Mouse (Mus musculus) MEL (cell line): ENCODE measurements at regions not wholly inside any gene's neighbourhood (a gene's known extent, or its start where the extent isn't known, plus 50 kb on each side); places are given as distances from the start of the nearest gene placed in this dataset.

Experiments used
- DNase-seq: peaks from one replicate; pipeline ENCODE4 v3.0.0; 2011; ENCODE audit warnings: low read depth, low spot score
- H3K27ac ChIP-seq: 2 replicates; pipeline ENCODE4 v1.5.1; 2012; ENCODE audit warnings: low read depth, mild to moderate bottlenecking, control low read depth, low read length, moderate library complexity; ENCODE audit not compliant: control insufficient read depth
- H3K27me3 ChIP-seq, 2 experiments: fragments of 150-350 bp in 1 of 2; sonication (generic) in 1 of 2; 2 replicates each; pipeline ENCODE4 v1.6.1; 2012; ENCODE audit warnings: low read length in 2 of 2, mild to moderate bottlenecking in 2 of 2, improper control_type of control experiment in 1 of 2, moderate library complexity in 1 of 2; ENCODE audit not compliant: insufficient read depth in 2 of 2, control insufficient read depth in 1 of 2
- H3K36me3 ChIP-seq, 2 experiments: 2 replicates each; pipeline ENCODE4 v1.6.1; 2012 to 2014; ENCODE audit warnings: low read length in 2 of 2, improper control_type of control experiment in 1 of 2, inconsistent platforms in 1 of 2, mild to moderate bottlenecking in 1 of 2; ENCODE audit not compliant: insufficient read depth in 2 of 2, control insufficient read depth in 1 of 2
- H3K4me1 ChIP-seq, 2 experiments: fragments of 150-350 bp in 1 of 2; sonication (generic) in 1 of 2; 2 replicates each; pipeline ENCODE4 v1.6.1; 2012; ENCODE audit warnings: low read length in 2 of 2, improper control_type of control experiment in 1 of 2, mild to moderate bottlenecking in 1 of 2; ENCODE audit not compliant: insufficient read depth in 2 of 2, control insufficient read depth in 1 of 2
- H3K4me3 ChIP-seq, 2 experiments: fragments of 150-350 bp in 1 of 2; sonication (generic) in 1 of 2; 2 replicates each; pipeline ENCODE4 v1.5.1; 2012; ENCODE audit warnings: low read depth in 2 of 2, low read length in 2 of 2, mild to moderate bottlenecking in 2 of 2, moderate library complexity in 2 of 2, control low read depth in 1 of 2, improper control_type of control experiment in 1 of 2; ENCODE audit not compliant: control insufficient read depth in 1 of 2, insufficient read depth in 1 of 2
- H3K79me2 ChIP-seq: 2 replicates; pipeline ENCODE4 v1.6.1; 2012; ENCODE audit warnings: mild to moderate bottlenecking, low read length, moderate library complexity; ENCODE audit not compliant: control insufficient read depth, poor library complexity, insufficient read depth
- H3K9ac ChIP-seq: 2 replicates; pipeline ENCODE4 v1.6.1; 2012; ENCODE audit warnings: low read depth, mild to moderate bottlenecking, control low read depth, low read length, moderate library complexity; ENCODE audit not compliant: control insufficient read depth, poor library complexity, severe bottlenecking
- H3K9me3 ChIP-seq: fragments of 150-350 bp; sonication (generic); replicated peaks from 2 replicates; pipeline ENCODE4 v1.6.1; 2012; ENCODE audit warnings: mild to moderate bottlenecking, low read length, improper control_type of control experiment, moderate library complexity; ENCODE audit not compliant: insufficient read depth
- CHD1 ChIP-seq: IDR thresholded peaks from 2 replicates; pipeline ENCODE4 v1.6.1; 2012; ENCODE audit warnings: low read depth, mild to moderate bottlenecking, inconsistent platforms, low read length, improper control_type of control experiment
- CTCF ChIP-seq, 3 experiments: IDR thresholded peaks in 2 of 3; conservative IDR thresholded peaks in 1 of 3; 2 replicates each; pipeline ENCODE4 v1.5.1; 2011 to 2012; ENCODE audit warnings: low read length in 3 of 3, low read depth in 2 of 3, mild to moderate bottlenecking in 2 of 3, improper control_type of control experiment in 1 of 3, inconsistent platforms in 1 of 3, mixed read lengths in 1 of 3, moderate library complexity in 1 of 3; ENCODE audit not compliant: control insufficient read depth in 1 of 3, insufficient read depth in 1 of 3, poor library complexity in 1 of 3, severe bottlenecking in 1 of 3
- EP300 ChIP-seq, 2 experiments: IDR thresholded peaks; 2 replicates each; pipeline ENCODE4 v1.6.1; 2011; ENCODE audit warnings: improper control_type of control experiment in 2 of 2, low read length in 2 of 2, low read depth in 1 of 2, mild to moderate bottlenecking in 1 of 2
- ETS1 ChIP-seq: IDR thresholded peaks from 2 replicates; pipeline ENCODE4 v1.6.1; 2012; ENCODE audit warnings: low read depth, mild to moderate bottlenecking, inconsistent platforms, low read length, improper control_type of control experiment, moderate library complexity
- GABPA ChIP-seq: IDR thresholded peaks from 2 replicates; pipeline ENCODE4 v1.6.1; 2012; ENCODE audit warnings: low read depth, mild to moderate bottlenecking, inconsistent platforms, low read length, improper control_type of control experiment, moderate library complexity
- GATA1 ChIP-seq: IDR thresholded peaks from 2 replicates; pipeline ENCODE4 v1.6.1; 2011; ENCODE audit warnings: low read depth, low read length, improper control_type of control experiment
- MAFK ChIP-seq: IDR thresholded peaks from 2 replicates; pipeline ENCODE4 v1.6.1; 2011; ENCODE audit warnings: low read depth, mild to moderate bottlenecking, low read length, improper control_type of control experiment, borderline replicate concordance
- MAX ChIP-seq: IDR thresholded peaks from 2 replicates; pipeline ENCODE4 v1.6.1; 2011; ENCODE audit warnings: low read length, improper control_type of control experiment
- MEF2A ChIP-seq: IDR thresholded peaks from 2 replicates; pipeline ENCODE4 v1.6.1; 2014; ENCODE audit warnings: low read depth, mild to moderate bottlenecking, inconsistent platforms, low read length, improper control_type of control experiment; ENCODE audit not compliant: poor library complexity, insufficient replicate concordance, severe bottlenecking; ENCODE audit errors: extremely low read depth
- MXI1 ChIP-seq: IDR thresholded peaks from 2 replicates; pipeline ENCODE4 v1.6.1; 2011; ENCODE audit warnings: mild to moderate bottlenecking, low read depth, low read length, improper control_type of control experiment
- MYB ChIP-seq: IDR thresholded peaks from 2 replicates; pipeline ENCODE4 v1.6.1; 2011; ENCODE audit warnings: mild to moderate bottlenecking, low read depth, low read length, improper control_type of control experiment
- MYC ChIP-seq: IDR thresholded peaks from 2 replicates; pipeline ENCODE4 v1.6.1; 2011; ENCODE audit warnings: low read depth, mild to moderate bottlenecking, low read length, improper control_type of control experiment, moderate library complexity
- POLR2AphosphoS2 ChIP-seq: IDR thresholded peaks from 2 replicates; pipeline ENCODE4 v1.6.1; 2011; ENCODE audit warnings: low read length, improper control_type of control experiment
- POLR2AphosphoS5 ChIP-seq: IDR thresholded peaks from 2 replicates; pipeline ENCODE4 v1.6.1; 2012; ENCODE audit warnings: low read depth, borderline replicate concordance, mild to moderate bottlenecking, inconsistent platforms, low read length, moderate library complexity, mixed read lengths
- SMC3 ChIP-seq: IDR thresholded peaks from 2 replicates; pipeline ENCODE4 v1.6.1; 2011; ENCODE audit warnings: low read depth, low read length, improper control_type of control experiment
- TBP ChIP-seq: IDR thresholded peaks from 2 replicates; pipeline ENCODE4 v1.8.0; 2011; ENCODE audit warnings: low read depth, low read length, improper control_type of control experiment
- UBTF ChIP-seq: IDR thresholded peaks from 2 replicates; pipeline ENCODE4 v1.6.1; 2012; ENCODE audit warnings: low read depth, mild to moderate bottlenecking, inconsistent platforms, low read length, improper control_type of control experiment, moderate library complexity, borderline replicate concordance; ENCODE audit not compliant: insufficient read depth
- USF1 ChIP-seq: IDR thresholded peaks from 2 replicates; pipeline ENCODE4 v1.6.1; 2014; ENCODE audit warnings: low read depth, mild to moderate bottlenecking, inconsistent platforms, low read length, improper control_type of control experiment, moderate library complexity
- ZKSCAN1 ChIP-seq: IDR thresholded peaks from 2 replicates; pipeline ENCODE4 v1.6.1; 2012; ENCODE audit warnings: low read depth, mild to moderate bottlenecking, inconsistent platforms, low read length, improper control_type of control experiment, moderate library complexity

DNA sequence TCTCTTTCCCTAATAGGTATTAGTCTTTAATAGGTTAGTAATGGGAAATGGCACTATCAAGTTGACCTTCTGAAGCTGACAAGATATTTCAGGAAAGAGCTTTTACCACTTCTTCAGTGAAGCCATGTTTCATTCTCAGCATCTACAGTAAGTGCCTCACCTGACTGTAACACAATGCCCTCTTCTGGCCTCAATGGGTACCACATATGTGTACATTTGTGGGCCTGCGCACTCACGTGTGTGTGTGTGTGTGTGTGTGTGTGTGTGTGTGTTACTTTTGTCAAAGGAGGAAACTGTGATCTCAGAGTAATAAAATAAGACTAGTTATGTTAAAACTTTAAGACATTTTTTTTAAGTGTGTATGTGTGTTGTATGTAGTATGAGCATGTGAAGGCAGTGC lies 601.8 kb upstream of the Ddx18 start:
- Histone ChIP-seq H3K9ac (no peak overlapping the region), H3K4me3 (no peak overlapping the region), H3K36me3 (no peaks in the 10 kb centered on the region), H3K9me3 (no peaks in the 10 kb centered on the region), H3K79me2 (no peaks in the 10 kb centered on the region), H3K4me1 (no peaks in the 10 kb centered on the region), H3K27me3 (no peaks in the 10 kb centered on the region), H3K27ac (no peak overlapping the region)
- no peak for DNase-seq
- no peak for TF ChIP-seq MEF2A
- TF ChIP-seq TBP = no peak
- no peak for TF ChIP-seq CTCF (IDR thresholded peaks at IDR 0.05 in 2 of 3, conservative IDR thresholded peaks at IDR 0.05 in 1 of 3; ENCODE audit: control insufficient read depth in 1 of 3, insufficient read depth in 1 of 3, low read depth in 2 of 3, low read length in 3 of 3, poor library complexity in 1 of 3, severe bottlenecking in 1 of 3)
- TF ChIP-seq MAFK = no peak
- no peak for TF ChIP-seq ETS1
- TF ChIP-seq MYC = no peak
- no peak for TF ChIP-seq MYB
- no peak for TF ChIP-seq GATA1
- TF ChIP-seq EP300 (IDR thresholded peaks at IDR 0.05; ENCODE audit: low read depth in 1 of 2, low read length in 2 of 2) = no peak
- TF ChIP-seq ZKSCAN1 = no peak
- TF ChIP-seq CHD1 = no peak
- no peak for TF ChIP-seq UBTF
- no peak for TF ChIP-seq SMC3
- TF ChIP-seq GABPA = no peak
- TF ChIP-seq POLR2AphosphoS5 = no peak
- TF ChIP-seq MXI1 = no peak
- TF ChIP-seq POLR2AphosphoS2 = no peak

DNA sequence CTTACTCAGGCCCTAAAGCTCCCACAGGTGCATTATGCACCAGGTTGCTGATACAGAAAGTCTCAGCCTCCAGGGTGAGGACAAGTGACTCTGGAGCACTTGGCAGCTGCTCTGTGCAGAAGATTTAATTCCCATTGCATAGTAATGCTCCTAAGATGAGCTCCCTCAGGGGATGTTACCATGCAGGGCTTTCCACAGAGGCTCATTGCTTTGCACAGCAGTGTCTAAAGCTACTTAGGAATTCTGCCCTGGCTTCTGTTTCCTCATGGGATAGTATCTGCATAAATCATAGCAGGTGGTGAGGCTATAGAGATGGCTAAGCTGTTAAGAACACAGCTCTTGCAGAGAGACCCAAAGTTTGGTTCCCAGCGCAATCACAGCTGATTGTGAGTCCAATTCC lies 594.0 kb upstream of the Ddx18 start:
- no peaks in the 10 kb centered on the region for H3K79me2 ChIP-seq
- no peaks in the 10 kb centered on the region for H3K36me3 ChIP-seq
- no peak overlapping the region for H3K27ac ChIP-seq
- H3K27me3 ChIP-seq = no peaks in the 10 kb centered on the region
- H3K9me3 ChIP-seq = no peaks in the 10 kb centered on the region
- no peak overlapping the region for H3K4me3 ChIP-seq
- TF ChIP-seq MAFK (no peak), CHD1 (no peak), USF1 (no peak), MAX (no peak), POLR2AphosphoS2 (no peak), SMC3 (no peak)
- no peak for DNase-seq
- H3K9ac ChIP-seq = no peak overlapping the region
- no peaks in the 10 kb centered on the region for H3K4me1 ChIP-seq
